ENCODE assay signal across 27 mouse cellular contexts in genomic region chr1:166876452-166876851, GRCm38 (mm10).
"Had no signal": no experiment of that assay in that cellular context is flagged by ENCODE, and none has a peak within 500 bp of the region (broad histone marks: within the 10 kb centered on the region; RNA-seq: fewer than 3 reads in every experiment).

No protein-coding gene starts in this region.

- ATAC-seq: forebrain, embryonic 13.5 days; forebrain, embryonic 14.5 days; forebrain, embryonic 15.5 days; forebrain, embryonic 16.5 days; forebrain, postnatal 0 days had no signal

- H3K27ac ChIP-seq: embryonic facial prominence, embryonic 10.5 days; embryonic facial prominence, embryonic 12.5 days; embryonic facial prominence, embryonic 13.5 days; embryonic facial prominence, embryonic 15.5 days; forebrain, embryonic 10.5 days; forebrain, embryonic 12.5 days; forebrain, embryonic 13.5 days; forebrain, embryonic 15.5 days; gastrocnemius, adult 2 months; heart, adult 2 months; heart, embryonic 10.5 days had no signal

- H3K9me3 ChIP-seq: embryonic facial prominence, embryonic 10.5 days; embryonic facial prominence, embryonic 12.5 days; embryonic facial prominence, embryonic 13.5 days; embryonic facial prominence, embryonic 15.5 days; forebrain, embryonic 10.5 days; forebrain, embryonic 12.5 days; forebrain, embryonic 13.5 days; forebrain, embryonic 15.5 days; heart, embryonic 10.5 days had no signal

- DNase-seq: cerebellum, adult 9-11 months; cerebellum, postnatal 10 days; cerebellum, postnatal 14 days; cerebellum, postnatal 25 days; cerebellum, postnatal 36 days; embryo, embryonic 11 days; forebrain, postnatal 0 days; gastrocnemius, adult 2 months; gastrocnemius, postnatal 10 days; gastrocnemius, postnatal 14 days; gastrocnemius, postnatal 25 days; gastrocnemius, postnatal 36 days; heart, adult 11 months; heart, adult 18-20 months; heart, adult 2 months had no signal

- H3K4me3 ChIP-seq: embryonic facial prominence, embryonic 10.5 days; embryonic facial prominence, embryonic 12.5 days; embryonic facial prominence, embryonic 13.5 days; embryonic facial prominence, embryonic 15.5 days; erythroblast, embryonic 14.5 days; forebrain, embryonic 10.5 days; forebrain, embryonic 12.5 days; forebrain, embryonic 13.5 days; forebrain, embryonic 15.5 days; gastrocnemius, adult 2 months; heart, adult 2 months; heart, embryonic 10.5 days had no signal

- H3K4me2 ChIP-seq: embryonic facial prominence, embryonic 12.5 days; embryonic facial prominence, embryonic 13.5 days; embryonic facial prominence, embryonic 15.5 days; forebrain, embryonic 12.5 days; forebrain, embryonic 13.5 days; forebrain, embryonic 15.5 days had no signal

- H3K9ac ChIP-seq: embryonic facial prominence, embryonic 12.5 days; embryonic facial prominence, embryonic 13.5 days; embryonic facial prominence, embryonic 15.5 days; forebrain, embryonic 12.5 days; forebrain, embryonic 13.5 days; forebrain, embryonic 15.5 days; forebrain, postnatal 0 days had no signal

- H3K4me1 ChIP-seq: embryonic facial prominence, embryonic 10.5 days; embryonic facial prominence, embryonic 12.5 days; embryonic facial prominence, embryonic 13.5 days; embryonic facial prominence, embryonic 15.5 days; forebrain, embryonic 10.5 days; forebrain, embryonic 12.5 days; forebrain, embryonic 13.5 days; forebrain, embryonic 15.5 days; heart, embryonic 10.5 days had no signal

- H3K27me3 ChIP-seq: embryonic facial prominence, embryonic 12.5 days; embryonic facial prominence, embryonic 13.5 days; embryonic facial prominence, embryonic 15.5 days; forebrain, embryonic 12.5 days; forebrain, embryonic 13.5 days; forebrain, embryonic 15.5 days had no signal

- H3K36me3 ChIP-seq: embryonic facial prominence, embryonic 10.5 days; embryonic facial prominence, embryonic 12.5 days; embryonic facial prominence, embryonic 13.5 days; embryonic facial prominence, embryonic 15.5 days; forebrain, embryonic 10.5 days; forebrain, embryonic 12.5 days; forebrain, embryonic 15.5 days; heart, embryonic 10.5 days had no signal
